Mouse (Mus musculus) neural tube, embryonic 12.5 days (tissue): Measurements from ENCODE around the gene Gas2l1. TPM values are rescaled to one million over a fixed set of nuclear protein-coding genes. Genes with fewer than 3 reads are reported as not detected.

Experiments
- ATAC-seq: fragments of 200-750 bp; cut with Nextera tagmentation; 2 replicates; pipeline ENCODE4 v1.8.0; 2017; ENCODE audit warnings: low read depth, mild to moderate bottlenecking, moderate TSS enrichment, moderate library complexity; ENCODE audit not compliant: low FRiP score
- H3K27ac ChIP-seq: fragments of 300-500 bp; sonication (generic); 2 replicates; pipeline ENCODE4 v1.5.1; 2016
- H3K27me3 ChIP-seq: fragments of 300-500 bp; sonication (generic); replicated peaks from 2 replicates; pipeline ENCODE4 v1.6.1; 2016; ENCODE audit warnings: mild to moderate bottlenecking
- H3K36me3 ChIP-seq: fragments of 300-500 bp; sonication (generic); 2 replicates; pipeline ENCODE4 v1.6.1; 2016; ENCODE audit warnings: mild to moderate bottlenecking
- H3K4me1 ChIP-seq: fragments of 300-500 bp; sonication (generic); 2 replicates; pipeline ENCODE4 v1.6.1; 2016
- H3K4me2 ChIP-seq: fragments of 300-500 bp; sonication (generic); replicated peaks from 2 replicates; pipeline ENCODE4 v1.6.1; 2016; ENCODE audit warnings: mild to moderate bottlenecking
- H3K4me3 ChIP-seq: fragments of 300-500 bp; sonication (generic); 2 replicates; pipeline ENCODE4 v1.5.1; 2016
- H3K9ac ChIP-seq: fragments of 300-500 bp; sonication (generic); 2 replicates; pipeline ENCODE4 v1.6.1; 2016; ENCODE audit warnings: mild to moderate bottlenecking
- H3K9me3 ChIP-seq: fragments of 300-500 bp; sonication (generic); 2 replicates; pipeline ENCODE4 v1.6.1; 2016; ENCODE audit warnings: mild to moderate bottlenecking
- WGBS: fragments of 180-500 bp; shearing (Covaris S2); methylation state at CpG from one replicate; pipeline ENCODE4 v1.1.7; 2016; 5-methylcytosine and 5-hydroxymethylcytosine counted together
- polyA plus RNA-seq: library from polyadenylated mRNA; unstranded; fragments of >200 nt; fragmentation: Nextera tagmentation; extraction: Ambion mirVana; gene quantifications from 2 replicates; pipeline ENCODE4 v1.2.1, GENCODE M21; 2016

The Gas2l1 gene
- polyA plus RNA-seq, 1 experiment from 2014 or later = 39.9 TPM

DNA sequence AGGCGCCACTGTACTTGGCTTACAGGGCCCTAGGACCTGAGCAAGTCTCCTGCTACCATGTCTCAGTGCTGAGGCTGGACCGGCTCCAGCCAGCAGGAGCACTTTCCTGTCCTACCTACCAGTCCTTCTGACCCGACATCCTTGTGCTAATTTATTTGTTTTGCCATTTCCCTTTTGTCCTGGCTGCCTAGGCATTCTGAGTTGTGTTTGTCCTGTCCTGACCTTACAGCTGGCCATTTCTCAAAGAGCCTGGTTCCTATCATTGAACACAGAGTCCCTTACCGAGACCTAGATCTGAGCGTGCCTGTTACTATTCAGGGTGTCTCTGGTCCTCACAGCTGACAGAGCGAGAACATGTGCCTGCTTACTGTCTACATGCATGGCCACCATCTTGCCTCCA is 10.3 kb downstream of the Gas2l1 start:
- WGBS = 55% methylated on average over 6 of the region's 6 CpGs
- Histone ChIP-seq H3K9ac (no peak overlapping the region), H3K27me3 (peaks cover 52% of the 10 kb centered on the region), H3K4me1 (peaks cover 13% of the 10 kb centered on the region), H3K9me3 (no peaks in the 10 kb centered on the region), H3K4me2 (no peak overlapping the region), H3K4me3 (no peak overlapping the region), H3K27ac (no peak overlapping the region), H3K36me3 (no peaks in the 10 kb centered on the region)
- ATAC-seq = no peak

GRCm38 (mm10) chr11:5054151-5054550 is 11.0 kb downstream of the Gas2l1 start:
- Histone ChIP-seq H3K9ac (no peak overlapping the region), H3K9me3 (no peaks in the 10 kb centered on the region), H3K27me3 (peaks cover 44% of the 10 kb centered on the region), H3K4me2 (no peak overlapping the region), H3K36me3 (no peaks in the 10 kb centered on the region), H3K27ac (no peak overlapping the region), H3K4me1 (peaks cover 10% of the 10 kb centered on the region), H3K4me3 (no peak overlapping the region)
- no peak for ATAC-seq
- WGBS = 91% methylated on average over 14 of the region's 14 CpGs

DNA sequence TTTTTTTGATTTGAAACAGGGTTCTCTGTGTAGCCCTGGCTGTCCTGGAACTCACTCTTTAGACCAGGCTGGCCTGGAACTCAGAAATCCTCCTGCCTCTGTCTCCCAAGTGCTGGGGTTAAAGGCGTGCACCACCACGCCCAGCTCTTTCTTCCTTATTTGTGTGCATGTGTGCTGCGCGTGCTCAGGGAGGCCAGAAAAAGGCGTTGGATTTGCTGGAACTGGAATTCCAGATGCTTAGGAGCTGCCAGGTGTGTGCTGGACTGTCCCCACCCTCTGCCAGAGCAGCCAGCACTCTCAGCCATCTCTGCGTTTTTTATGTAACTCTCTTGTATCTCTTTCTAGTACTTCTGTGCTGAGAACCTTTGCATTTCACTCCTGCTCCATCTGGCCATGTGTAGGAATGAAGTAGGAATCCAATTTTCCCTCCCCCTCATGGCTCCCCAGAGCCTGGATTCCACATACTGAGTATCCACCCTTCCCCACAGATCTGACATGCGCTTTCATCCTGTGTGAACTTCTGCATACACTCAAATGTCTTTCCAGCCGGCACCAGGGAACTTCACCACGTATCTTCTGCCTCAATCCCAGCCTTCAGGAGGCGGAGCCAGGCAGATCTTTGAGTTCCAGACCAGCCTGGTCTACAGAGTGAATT is 12.8 kb downstream of the Gas2l1 start:
- Histone ChIP-seq H3K4me1 (no peaks in the 10 kb centered on the region; the same call in 1 of the 2 replicates), H3K27ac (no peak overlapping the region), H3K4me2 (no peak overlapping the region), H3K9me3 (no peaks in the 10 kb centered on the region), H3K4me3 (no peak overlapping the region), H3K36me3 (no peaks in the 10 kb centered on the region), H3K9ac (no peak overlapping the region), H3K27me3 (peaks cover 26% of the 10 kb centered on the region)
- 81% methylated on average over 10 of the region's 10 CpGs for WGBS
- ATAC-seq = no peak

GRCm38 (mm10) chr11:5051629-5052028 is 13.5 kb downstream of the Gas2l1 start:
- no peak overlapping the region for H3K4me2 ChIP-seq
- 85% methylated on average over 10 of the region's 10 CpGs for WGBS
- H3K36me3 ChIP-seq = no peaks in the 10 kb centered on the region
- no peak for ATAC-seq
- no peak overlapping the region for H3K9ac ChIP-seq
- no peak overlapping the region for H3K27ac ChIP-seq
- H3K4me1 ChIP-seq = no peaks in the 10 kb centered on the region; the same call in 1 of the 2 replicates
- no peaks in the 10 kb centered on the region for H3K9me3 ChIP-seq
- H3K27me3 ChIP-seq = peaks cover 19% of the 10 kb centered on the region
- no peak overlapping the region for H3K4me3 ChIP-seq

DNA sequence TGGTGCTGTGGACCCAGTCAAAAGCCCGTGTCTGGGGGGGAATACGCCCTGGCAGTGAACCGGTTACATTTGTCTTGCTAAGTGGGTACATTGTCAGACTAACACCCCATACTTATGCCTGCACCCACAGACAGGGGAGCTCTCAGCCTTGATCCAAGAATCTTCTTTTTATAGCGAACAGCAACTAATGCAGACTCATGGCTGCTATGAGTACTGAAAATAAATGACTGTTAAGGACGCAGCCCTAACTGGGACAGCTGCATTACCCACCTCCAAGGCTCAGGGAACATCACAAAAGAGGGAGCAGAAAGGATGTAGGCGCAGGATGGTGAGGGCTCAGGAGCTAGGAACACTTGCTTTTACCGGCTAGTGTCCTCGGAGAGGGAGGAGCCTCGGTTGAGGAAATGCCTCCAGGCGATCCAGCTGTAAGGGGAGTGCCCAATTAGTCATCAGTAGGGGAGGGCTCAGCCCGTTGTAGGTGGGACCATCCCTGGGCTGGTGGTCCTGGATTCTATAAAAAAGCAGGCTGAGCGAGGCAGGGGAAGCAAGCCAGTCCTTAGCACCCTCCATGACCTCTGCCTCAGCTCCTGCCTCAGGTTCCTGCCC is 18.7 kb downstream of the Gas2l1 start:
- Histone ChIP-seq H3K4me3 (no peak overlapping the region), H3K4me1 (no peaks in the 10 kb centered on the region), H3K4me2 (no peak overlapping the region), H3K27me3 (no peaks in the 10 kb centered on the region), H3K9me3 (no peaks in the 10 kb centered on the region), H3K27ac (no peak overlapping the region), H3K9ac (no peak overlapping the region), H3K36me3 (peaks cover 10% of the 10 kb centered on the region)
- ATAC-seq = no peak
- WGBS = 49% methylated on average over 12 of the region's 12 CpGs

DNA sequence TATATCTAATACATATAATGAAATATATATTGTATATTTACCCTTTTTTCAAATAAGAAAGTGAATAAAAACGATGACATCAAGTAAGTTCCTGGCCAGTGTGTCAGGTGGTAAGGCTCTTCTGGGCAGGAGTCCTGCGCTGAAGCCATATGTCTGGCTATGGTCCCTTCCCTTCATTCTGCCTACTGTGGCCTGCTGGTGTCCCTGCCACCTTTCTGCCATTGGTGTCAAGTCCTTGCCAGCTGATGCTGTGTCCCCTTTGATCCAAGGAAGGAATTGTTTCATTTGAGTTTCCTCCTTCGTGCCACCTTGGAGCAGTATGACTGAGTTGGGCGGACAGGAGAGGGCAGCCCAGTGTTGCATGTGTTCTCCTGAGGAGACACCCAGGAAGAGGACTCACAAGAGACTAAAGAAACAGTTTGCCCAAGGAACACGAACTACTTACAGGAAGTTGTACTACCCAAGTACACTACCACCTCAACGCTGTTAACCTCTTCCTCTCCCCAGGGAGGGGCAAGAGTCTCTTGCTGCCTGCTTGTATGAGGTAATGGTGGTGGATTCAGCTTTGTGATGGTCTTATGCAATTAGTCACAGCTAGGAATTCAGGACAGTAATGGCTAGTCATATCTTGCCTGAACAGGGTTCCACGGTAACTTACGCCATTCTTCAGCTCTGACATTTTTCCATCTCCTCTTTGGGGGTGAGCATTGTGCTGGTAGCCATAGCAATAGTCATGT is 22.3 kb downstream of the Gas2l1 start:
- WGBS = 93% methylated on average over 8 of the region's 8 CpGs

DNA sequence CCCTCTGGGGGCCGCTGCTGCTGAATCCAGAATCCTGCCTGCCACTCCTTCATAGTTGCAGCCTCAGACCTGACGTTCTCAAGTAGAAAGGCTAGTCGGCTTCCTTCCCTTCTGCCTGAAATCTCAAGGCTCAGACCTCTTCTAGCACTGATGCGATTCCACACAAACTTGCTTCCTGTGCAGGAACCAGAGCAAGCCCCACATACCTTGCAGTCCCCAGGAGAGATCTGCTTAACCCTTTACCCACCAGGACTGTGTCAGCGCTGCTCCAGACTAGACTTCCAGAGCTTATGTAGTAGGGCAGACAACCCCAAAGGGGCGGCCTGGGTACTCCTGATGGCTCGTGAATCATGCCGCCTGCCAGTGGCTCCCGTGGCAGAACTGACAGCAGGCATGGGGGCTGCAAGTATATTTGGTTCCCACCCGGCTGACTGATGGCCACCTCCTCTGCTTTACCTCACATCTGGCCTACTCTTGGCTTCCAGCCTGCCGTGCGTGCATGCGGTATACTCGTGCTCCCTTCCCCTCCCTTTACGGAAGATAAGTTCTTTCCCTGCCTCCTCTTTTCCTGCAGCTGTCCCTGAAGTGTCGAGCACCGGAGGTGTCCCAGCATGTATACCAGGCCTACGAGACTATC is 23.9 kb downstream of the Gas2l1 start:
- no peak overlapping the region for H3K4me2 ChIP-seq
- no peak overlapping the region for H3K9ac ChIP-seq
- H3K36me3 ChIP-seq = peaks cover 61% of the 10 kb centered on the region

More for the DNA sequence above, 22.3 kb downstream of the Gas2l1 start:
- Histone ChIP-seq H3K9me3 (no peaks in the 10 kb centered on the region), H3K27me3 (no peaks in the 10 kb centered on the region), H3K27ac (no peak overlapping the region), H3K36me3 (peaks cover 46% of the 10 kb centered on the region), H3K9ac (no peak overlapping the region), H3K4me3 (no peak overlapping the region), H3K4me2 (no peak overlapping the region), H3K4me1 (no peaks in the 10 kb centered on the region)
- no peak for ATAC-seq

GRCm38 (mm10) chr11:5040585-5040984 is 24.5 kb downstream of the Gas2l1 start:
- Histone ChIP-seq H3K9ac (no peak overlapping the region), H3K36me3 (peaks cover 68% of the 10 kb centered on the region), H3K9me3 (no peaks in the 10 kb centered on the region), H3K4me2 (no peak overlapping the region), H3K27me3 (no peaks in the 10 kb centered on the region), H3K4me1 (no peaks in the 10 kb centered on the region), H3K4me3 (no peak overlapping the region), H3K27ac (no peak overlapping the region)
- WGBS = 94% methylated on average over 5 of the region's 5 CpGs
- ATAC-seq = no peak

More for the DNA sequence above, 23.9 kb downstream of the Gas2l1 start:
- Histone ChIP-seq H3K4me3 (no peak overlapping the region), H3K27me3 (no peaks in the 10 kb centered on the region), H3K9me3 (no peaks in the 10 kb centered on the region), H3K4me1 (no peaks in the 10 kb centered on the region), H3K27ac (no peak overlapping the region)
- no peak for ATAC-seq
- 83% methylated on average over 18 of the region's 18 CpGs for WGBS

- 92% methylated on average over 8 of the region's 8 CpGs for WGBS
- no peak overlapping the region for H3K4me3 ChIP-seq
- no peak overlapping the region for H3K27ac ChIP-seq
- H3K9me3 ChIP-seq = no peaks in the 10 kb centered on the region
- ATAC-seq = no peak
- peaks cover 100% of the 10 kb centered on the region for H3K36me3 ChIP-seq
- no peak overlapping the region for H3K4me2 ChIP-seq
- no peaks in the 10 kb centered on the region for H3K27me3 ChIP-seq
- H3K4me1 ChIP-seq = no peaks in the 10 kb centered on the region
- no peak overlapping the region for H3K9ac ChIP-seq
Measured at GRCm38 (mm10) chr11:5037146-5037854, 27.8 kb downstream of the Gas2l1 start.

DNA sequence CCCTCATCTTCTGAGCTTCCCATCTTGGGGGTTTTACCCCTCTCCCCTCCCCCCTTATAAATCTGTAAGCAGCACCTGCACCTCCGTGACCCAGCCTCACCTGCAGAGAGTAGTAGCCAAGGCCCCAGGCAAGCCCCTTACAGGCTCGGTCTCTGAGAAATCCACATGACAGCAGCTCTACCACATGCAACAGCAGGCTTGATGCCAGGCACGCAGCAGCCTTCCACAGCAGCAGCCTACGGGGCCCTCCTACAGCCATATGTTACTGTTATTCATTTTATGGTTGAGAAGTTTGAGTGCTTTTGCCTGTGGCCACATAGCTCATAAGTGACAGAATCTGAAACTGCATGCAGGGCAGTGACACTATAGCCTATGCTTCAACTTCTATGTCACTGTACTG is 29.7 kb downstream of the Gas2l1 start:
- H3K27ac ChIP-seq = no peak overlapping the region
- no peaks in the 10 kb centered on the region for H3K4me1 ChIP-seq
- no peak overlapping the region for H3K9ac ChIP-seq
- H3K36me3 ChIP-seq = peaks cover 100% of the 10 kb centered on the region
- no peaks in the 10 kb centered on the region for H3K9me3 ChIP-seq
- H3K4me2 ChIP-seq = no peak overlapping the region
- no peaks in the 10 kb centered on the region for H3K27me3 ChIP-seq
- no peak overlapping the region for H3K4me3 ChIP-seq
- 92% methylated on average over 4 of the region's 4 CpGs for WGBS
- no peak for ATAC-seq

GRCm38 (mm10) chr11:5033136-5033535 is 32.0 kb downstream of the Gas2l1 start:
- 90% methylated on average over 3 of the region's 3 CpGs for WGBS
- H3K36me3 ChIP-seq = peaks cover 99% of the 10 kb centered on the region
- H3K27ac ChIP-seq = no peak overlapping the region

DNA sequence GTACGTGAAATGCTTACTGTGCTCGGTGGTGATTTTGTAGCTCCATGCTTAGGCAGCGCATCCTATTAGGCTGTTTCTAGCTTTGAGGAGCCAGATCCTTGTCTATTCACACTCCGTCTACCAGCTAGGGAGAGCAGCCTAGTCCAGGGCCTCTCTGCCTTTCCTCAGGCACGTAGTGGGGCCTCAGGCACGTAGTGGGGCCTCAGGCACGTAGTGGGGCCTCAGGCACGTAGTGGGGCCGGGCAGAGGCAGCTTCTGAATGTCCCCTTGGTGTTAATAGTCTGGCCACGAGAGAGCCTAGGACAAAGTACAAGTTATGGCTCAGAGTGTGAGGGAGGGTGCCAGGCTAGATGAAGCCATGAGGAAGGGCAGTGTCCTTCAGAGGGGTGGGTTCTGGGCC is 32.4 kb downstream of the Gas2l1 start:
- Histone ChIP-seq H3K4me2 (no peak overlapping the region), H3K27me3 (no peaks in the 10 kb centered on the region), H3K4me3 (no peak overlapping the region), H3K27ac (no peak overlapping the region), H3K9ac (no peak overlapping the region), H3K9me3 (no peaks in the 10 kb centered on the region), H3K4me1 (no peaks in the 10 kb centered on the region), H3K36me3 (peaks cover 99% of the 10 kb centered on the region)
- ATAC-seq = no peak
- 94% methylated on average over 10 of the region's 10 CpGs for WGBS

More at GRCm38 (mm10) chr11:5033136-5033535, 32.0 kb downstream of the Gas2l1 start:
- Histone ChIP-seq H3K27me3 (no peaks in the 10 kb centered on the region), H3K4me1 (no peaks in the 10 kb centered on the region), H3K4me2 (no peak overlapping the region), H3K4me3 (no peak overlapping the region), H3K9me3 (no peaks in the 10 kb centered on the region), H3K9ac (no peak overlapping the region)
- no peak for ATAC-seq
